Mouse (Mus musculus) ovary, postnatal 10 days (tissue): Measurements from ENCODE around the gene Shroom3.

Experiments
- DNase-seq: peaks from one replicate; pipeline ENCODE4 v3.0.0; 2022; ENCODE audit warnings: low spot score

Gene Shroom3

GRCm38 (mm10) chr5:93005815-93006341 is 322.6 kb downstream of the Shroom3 start:
- no peak for DNase-seq

- no peak for DNase-seq
Observed at GRCm38 (mm10) chr5:93008256-93008655, 325.0 kb downstream of the Shroom3 start.
